Mouse (Mus musculus): ENCODE data around the gene Heatr6. TPM values are rescaled to one million over a fixed set of nuclear protein-coding genes. Genes with fewer than 3 reads are reported as not detected.

The Heatr6 gene
- polyA plus RNA-seq, 1 experiment from 2014 or later: 19.9 TPM

- Histone ChIP-seq H3K27me3 (ENCODE audit: insufficient read depth, poor library complexity, severe bottlenecking) (peaks cover 12% of the 10 kb centered on the region; the same call in 1 of the 2 replicates), H3K4me1 (no peaks in the 10 kb centered on the region), H3K9me3 (no peaks in the 10 kb centered on the region), H3K4me3 (no peak overlapping the region), H3K27ac (no peak overlapping the region), H3K36me3 (no peaks in the 10 kb centered on the region)
- WGBS: 69% methylated on average over 10 of the region's 10 CpGs
- DNase-seq (ENCODE audit: low spot score): no peak
These were observed 66.4 kb downstream of the Heatr6 start for GRCm38 (mm10) chr11:83819806-83820483.

- WGBS: 90% methylated on average over 3 of the region's 3 CpGs
- Histone ChIP-seq H3K27ac (no peak overlapping the region), H3K36me3 (no peaks in the 10 kb centered on the region), H3K4me3 (no peak overlapping the region), H3K27me3 (ENCODE audit: insufficient read depth, poor library complexity, severe bottlenecking) (no peaks in the 10 kb centered on the region), H3K9me3 (no peaks in the 10 kb centered on the region), H3K4me1 (no peaks in the 10 kb centered on the region)
- no peak for DNase-seq (ENCODE audit: low spot score)
These were observed 72.6 kb downstream of the Heatr6 start for GRCm38 (mm10) chr11:83826142-83826541.

DNA sequence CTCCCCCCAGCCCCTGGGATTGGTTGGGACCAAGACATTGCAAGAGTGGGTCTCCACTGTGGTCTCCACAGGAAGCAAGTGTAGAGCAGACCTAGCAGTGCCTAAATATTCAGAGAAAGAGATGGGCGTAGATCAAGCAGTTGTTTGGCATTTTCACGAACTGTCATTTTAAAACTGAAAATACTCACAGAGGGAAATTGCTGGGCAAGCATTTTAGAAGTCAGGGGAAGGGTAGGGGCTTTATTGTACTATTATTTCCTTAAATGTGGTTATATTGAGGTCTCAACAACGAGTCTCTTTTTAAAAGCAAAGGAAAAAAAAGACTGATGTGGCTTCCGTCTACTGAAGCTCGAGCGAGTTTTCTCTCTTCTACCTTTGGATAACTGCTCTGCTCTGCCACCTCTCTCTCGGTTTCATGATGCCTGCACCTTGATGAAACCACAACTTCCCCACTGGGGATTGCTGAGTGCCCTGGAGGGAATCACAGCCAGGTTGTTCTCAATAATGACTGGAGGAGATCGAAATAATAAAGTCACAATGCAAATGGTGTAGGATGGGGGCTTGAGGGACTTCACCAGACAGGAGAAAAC is 75.2 kb downstream of the Heatr6 start:
- WGBS: 80% methylated on average over 8 of the region's 8 CpGs
- Histone ChIP-seq H3K4me3 (no peak overlapping the region), H3K27me3 (ENCODE audit: insufficient read depth, poor library complexity, severe bottlenecking) (no peaks in the 10 kb centered on the region), H3K4me1 (no peaks in the 10 kb centered on the region), H3K36me3 (no peaks in the 10 kb centered on the region), H3K27ac (no peak overlapping the region), H3K9me3 (no peaks in the 10 kb centered on the region)
- no peak for DNase-seq (ENCODE audit: low spot score)

- DNase-seq (ENCODE audit: low spot score): no peak
- H3K4me1 ChIP-seq: no peaks in the 10 kb centered on the region
- H3K27ac ChIP-seq: no peak overlapping the region
- no peaks in the 10 kb centered on the region for H3K36me3 ChIP-seq
- no peaks in the 10 kb centered on the region for H3K27me3 ChIP-seq (ENCODE audit: insufficient read depth, poor library complexity, severe bottlenecking)
- no peak overlapping the region for H3K4me3 ChIP-seq
- no peaks in the 10 kb centered on the region for H3K9me3 ChIP-seq
- WGBS: 34% methylated on average over 8 of the region's 8 CpGs
These were observed 78.9 kb downstream of the Heatr6 start for GRCm38 (mm10) chr11:83832389-83832788.

Other genes starting within 250 kb of the Heatr6 start
- not detected in 2 replicates for gene Heatr9, start 231.5 kb upstream of the Heatr6 start, polyA plus RNA-seq (2016; fragmentation: Nextera tagmentation; extraction: Ambion mirVana)
- gene Ccl5, start 223.2 kb upstream of the Heatr6 start, polyA plus RNA-seq (2016; fragmentation: Nextera tagmentation; extraction: Ambion mirVana): not detected in 2 replicates
- gene Ccl9, start 175.1 kb upstream of the Heatr6 start, polyA plus RNA-seq (2016; fragmentation: Nextera tagmentation; extraction: Ambion mirVana): 0.41 and 0.97 TPM in 2 replicates
- 0.64 and 2.5 TPM in 2 replicates for gene Ccl6, start 160.6 kb upstream of the Heatr6 start, polyA plus RNA-seq (2016; fragmentation: Nextera tagmentation; extraction: Ambion mirVana)
- not detected in 2 replicates for gene Rpl9-ps1, start 108.1 kb upstream of the Heatr6 start, polyA plus RNA-seq (2016; fragmentation: Nextera tagmentation; extraction: Ambion mirVana)
- gene Ccl3, start 104.3 kb upstream of the Heatr6 start, polyA plus RNA-seq (2016; fragmentation: Nextera tagmentation; extraction: Ambion mirVana): 0.53 TPM in 1 of 2 replicates, not detected in the other
- gene Ccl4, start 91.1 kb upstream of the Heatr6 start, polyA plus RNA-seq (2016; fragmentation: Nextera tagmentation; extraction: Ambion mirVana): not detected in 2 replicates
- gene Wfdc17, start 49.7 kb upstream of the Heatr6 start, polyA plus RNA-seq (2016; fragmentation: Nextera tagmentation; extraction: Ambion mirVana): 0.49 TPM in 1 of 2 replicates, not detected in the other
- gene Wfdc18, start 44.7 kb upstream of the Heatr6 start, polyA plus RNA-seq (2016; fragmentation: Nextera tagmentation; extraction: Ambion mirVana): 0.92 TPM in 1 of 2 replicates, not detected in the other
- not detected in 2 replicates for gene Wfdc21, start 6.8 kb upstream of the Heatr6 start, polyA plus RNA-seq (2016; fragmentation: Nextera tagmentation; extraction: Ambion mirVana)
- 0.14 and 2.0 TPM in 2 replicates for gene Hnf1b, start 96.4 kb downstream of the Heatr6 start, polyA plus RNA-seq (2016; fragmentation: Nextera tagmentation; extraction: Ambion mirVana)
- gene Ddx52, start 188.4 kb downstream of the Heatr6 start, polyA plus RNA-seq (2016; fragmentation: Nextera tagmentation; extraction: Ambion mirVana): 27.4 and 36.2 TPM in 2 replicates
- gene Synrg, start 210.7 kb downstream of the Heatr6 start, polyA plus RNA-seq (2016; fragmentation: Nextera tagmentation; extraction: Ambion mirVana): 8.7 and 9.5 TPM in 2 replicates